Mouse (Mus musculus) MN1 (cell line): Measurements from ENCODE around the gene Msantd2.

Experiments used
- DNase-seq: peaks from one replicate; pipeline ENCODE4 v3.0.0-alpha.2; 2016; ENCODE audit warnings: low spot score

Msantd2 gene

GRCm38 (mm10) chr9:37569231-37569835 is 80.2 kb downstream of the Msantd2 start:
- no peak for DNase-seq

GRCm38 (mm10) chr9:37572204-37572876 is 83.2 kb downstream of the Msantd2 start:
- DNase-seq: no peak
